Mouse (Mus musculus): ENCODE measurements around the gene Gpatch2. TPM values are rescaled to one million over a fixed set of nuclear protein-coding genes. Genes with fewer than 3 reads are reported as not detected.

Gene Gpatch2
- polyA plus RNA-seq, 1 experiment from 2014 or later = 29.1 TPM

DNA sequence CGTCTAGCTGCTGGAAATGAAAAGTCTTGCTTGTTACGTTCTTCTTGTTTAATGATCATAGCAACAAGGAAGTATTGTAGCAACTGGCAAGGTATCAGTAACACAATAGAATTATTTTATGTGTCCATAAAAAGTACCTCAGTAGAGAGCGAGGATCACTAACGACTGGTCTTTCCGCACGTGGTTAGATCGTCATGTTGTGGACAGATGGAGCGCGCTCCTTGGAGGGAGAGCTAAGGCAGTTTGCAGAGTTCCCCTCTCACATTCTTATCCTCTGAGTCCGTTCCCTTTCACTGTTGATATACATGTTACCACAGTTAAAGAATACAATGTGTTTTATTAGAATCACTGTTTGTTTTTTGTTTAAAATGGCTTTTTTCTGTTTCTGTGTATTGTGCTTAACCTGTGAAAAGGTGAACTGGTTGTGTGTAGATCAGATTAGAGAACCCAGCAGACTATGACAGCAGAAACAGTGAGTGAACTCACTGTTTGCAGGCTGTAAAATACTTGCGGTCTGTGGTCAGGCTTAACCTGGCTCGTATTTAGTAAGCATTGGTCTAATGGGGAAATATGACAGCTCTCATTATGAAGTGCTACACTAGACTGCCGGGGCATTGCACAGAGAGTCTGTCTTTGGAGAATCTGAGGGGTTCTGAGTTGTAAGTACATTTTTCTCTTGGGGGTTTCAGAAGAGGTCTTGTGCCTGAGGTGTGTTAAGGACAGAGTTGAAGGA lies 13.3 kb downstream of the Gpatch2 start:
- Histone ChIP-seq H3K9ac (replicated peaks) (no peak overlapping the region), H3K36me3 (peaks cover 24% of the 10 kb centered on the region), H3K4me2 (no peak overlapping the region), H3K27me3 (no peaks in the 10 kb centered on the region), H3K27ac (no peak overlapping the region), H3K4me3 (replicated peaks) (no peak overlapping the region), H3K9me3 (no peaks in the 10 kb centered on the region), H3K4me1 (replicated peaks) (peaks cover 8% of the 10 kb centered on the region; the same call in 1 of the 2 replicates)
- WGBS = 66% methylated on average over 13 of the region's 13 CpGs
- no peak for ATAC-seq (ENCODE audit: insufficient number of reproducible peaks, insufficient read depth, low FRiP score, low TSS enrichment, low read depth)

DNA sequence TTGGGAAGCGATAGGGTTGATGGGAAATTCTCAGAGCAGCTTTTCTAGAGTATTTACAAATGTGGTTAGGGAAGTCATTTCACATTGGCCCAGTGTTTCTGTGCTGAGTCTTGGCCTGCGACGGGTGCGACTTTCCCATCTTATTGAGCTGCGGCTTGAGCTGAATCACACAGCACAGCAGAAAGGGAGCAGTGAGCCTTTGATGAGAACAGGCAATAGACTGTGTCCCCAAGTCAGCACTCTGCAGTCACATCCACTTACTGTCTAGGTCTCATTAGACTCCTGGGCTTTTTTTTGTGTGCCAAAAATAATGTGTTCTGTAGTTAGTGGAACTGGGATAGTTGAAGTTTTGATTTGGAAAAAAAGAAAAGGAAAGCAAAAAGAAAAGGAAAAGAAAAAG lies 14.9 kb downstream of the Gpatch2 start:
- Histone ChIP-seq H3K9me3 (no peaks in the 10 kb centered on the region), H3K27ac (no peak overlapping the region), H3K36me3 (peaks cover 28% of the 10 kb centered on the region), H3K4me3 (replicated peaks) (no peak overlapping the region), H3K9ac (replicated peaks) (no peak overlapping the region), H3K27me3 (no peaks in the 10 kb centered on the region), H3K4me1 (replicated peaks) (peaks cover 8% of the 10 kb centered on the region; the same call in 1 of the 2 replicates), H3K4me2 (no peak overlapping the region)
- WGBS = 88% methylated on average over 5 of the region's 5 CpGs
- no peak for ATAC-seq (ENCODE audit: insufficient number of reproducible peaks, insufficient read depth, low FRiP score, low TSS enrichment, low read depth)

DNA sequence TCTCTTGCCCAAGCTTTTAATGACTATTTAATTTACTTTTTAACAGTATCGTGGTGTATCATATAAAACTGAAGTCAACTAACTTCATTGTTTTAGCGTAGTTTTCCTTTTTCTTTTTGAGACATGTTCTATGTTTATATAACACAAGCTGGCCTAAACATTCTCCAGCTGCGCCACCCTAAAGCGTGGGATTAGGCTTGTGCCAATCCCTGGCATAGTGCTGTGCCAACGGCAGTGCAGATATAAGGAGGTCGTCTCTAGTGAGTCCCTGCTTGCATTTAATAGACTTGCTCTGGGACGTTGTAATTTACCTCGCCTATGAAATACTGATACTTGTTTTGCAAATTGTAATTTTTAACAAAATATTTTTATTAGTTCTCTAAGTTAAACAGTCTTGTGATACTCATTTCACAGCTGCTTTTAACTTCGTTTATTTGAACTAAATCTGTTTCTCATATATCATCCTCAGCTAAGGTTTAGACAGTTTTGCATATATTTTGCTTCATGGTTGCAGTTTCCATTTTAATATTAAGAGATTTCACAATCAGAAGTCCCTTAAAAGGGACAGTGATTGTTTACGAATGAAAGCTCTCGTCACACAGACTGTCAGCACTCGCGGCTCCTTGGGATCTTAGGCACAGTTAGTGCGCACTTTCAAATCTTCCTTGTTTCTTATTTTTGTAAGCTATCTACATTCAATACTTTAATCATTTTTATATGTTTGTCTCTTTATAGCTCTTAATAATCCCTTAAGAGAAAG lies 17.1 kb downstream of the Gpatch2 start:
- H3K9ac ChIP-seq (replicated peaks) = no peak overlapping the region
- no peaks in the 10 kb centered on the region for H3K27me3 ChIP-seq
- H3K27ac ChIP-seq = no peak overlapping the region
- no peak overlapping the region for H3K4me2 ChIP-seq
- ATAC-seq (ENCODE audit: insufficient number of reproducible peaks, insufficient read depth, low FRiP score, low TSS enrichment, low read depth) = no peak
- peaks cover 8% of the 10 kb centered on the region; the same call in 1 of the 2 replicates for H3K4me1 ChIP-seq (replicated peaks)
- no peak overlapping the region for H3K4me3 ChIP-seq (replicated peaks)
- 79% methylated on average over 14 of the region's 14 CpGs for WGBS
- peaks cover 22% of the 10 kb centered on the region for H3K36me3 ChIP-seq
- H3K9me3 ChIP-seq = no peaks in the 10 kb centered on the region

DNA sequence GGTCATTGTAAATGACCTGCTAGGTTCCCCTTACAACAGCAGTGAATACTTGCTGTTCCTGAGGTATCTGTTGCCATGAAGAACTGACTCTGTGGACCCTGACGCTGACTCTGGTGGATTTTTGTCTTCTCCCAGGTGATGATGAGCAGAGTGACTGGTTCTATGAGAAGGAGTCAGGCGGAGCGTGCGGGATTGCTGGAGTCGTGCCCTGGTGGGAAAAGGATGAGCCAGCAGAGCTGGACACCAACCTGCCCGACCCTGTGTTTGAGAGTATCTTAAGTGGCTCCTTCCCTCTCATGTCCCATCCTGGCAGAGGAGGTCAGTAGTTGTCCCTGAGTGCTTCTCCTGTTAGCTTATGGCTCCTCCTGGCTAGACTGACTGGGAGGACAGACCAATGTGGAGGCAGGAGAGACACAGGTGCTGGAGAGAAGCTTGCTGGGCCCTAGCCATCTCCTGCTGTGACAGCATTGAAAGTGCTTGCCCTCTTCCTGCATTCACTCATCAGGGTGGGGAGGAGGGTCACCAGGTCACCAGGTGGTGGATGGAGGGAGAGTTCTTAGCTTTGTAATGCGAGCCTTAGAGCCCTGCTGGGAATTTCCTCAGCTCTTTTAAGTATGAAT lies 17.8 kb downstream of the Gpatch2 start:
- Histone ChIP-seq H3K27me3 (no peaks in the 10 kb centered on the region), H3K4me2 (no peak overlapping the region), H3K4me3 (replicated peaks) (no peak overlapping the region), H3K27ac (no peak overlapping the region), H3K9me3 (no peaks in the 10 kb centered on the region), H3K4me1 (replicated peaks) (peaks cover 6% of the 10 kb centered on the region; the same call in 1 of the 2 replicates), H3K9ac (replicated peaks) (no peak overlapping the region), H3K36me3 (peaks cover 29% of the 10 kb centered on the region)
- 60% methylated on average over 7 of the region's 7 CpGs for WGBS
- no peak for ATAC-seq (ENCODE audit: insufficient number of reproducible peaks, insufficient read depth, low FRiP score, low TSS enrichment, low read depth)

DNA sequence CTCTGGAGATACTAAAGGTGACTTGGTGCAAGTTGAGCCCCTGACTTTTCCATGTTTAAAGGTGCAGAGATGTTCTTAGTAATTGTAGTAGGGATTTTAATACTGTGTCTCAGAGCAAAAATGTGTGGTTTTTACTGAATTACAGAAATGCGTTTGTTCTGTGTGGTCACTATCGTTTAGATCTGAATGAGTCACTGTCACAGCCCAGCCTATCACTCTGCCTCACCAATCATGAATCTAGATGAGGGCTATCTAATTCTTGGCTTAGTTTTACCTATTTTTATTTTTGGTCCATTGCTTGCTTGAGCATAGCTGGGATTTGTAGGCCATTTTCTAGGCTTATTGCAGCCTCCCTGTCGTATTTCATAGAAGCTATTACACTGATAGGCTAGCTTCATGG lies 19.9 kb downstream of the Gpatch2 start:
- no peak overlapping the region for H3K27ac ChIP-seq
- H3K36me3 ChIP-seq = peaks cover 30% of the 10 kb centered on the region

DNA sequence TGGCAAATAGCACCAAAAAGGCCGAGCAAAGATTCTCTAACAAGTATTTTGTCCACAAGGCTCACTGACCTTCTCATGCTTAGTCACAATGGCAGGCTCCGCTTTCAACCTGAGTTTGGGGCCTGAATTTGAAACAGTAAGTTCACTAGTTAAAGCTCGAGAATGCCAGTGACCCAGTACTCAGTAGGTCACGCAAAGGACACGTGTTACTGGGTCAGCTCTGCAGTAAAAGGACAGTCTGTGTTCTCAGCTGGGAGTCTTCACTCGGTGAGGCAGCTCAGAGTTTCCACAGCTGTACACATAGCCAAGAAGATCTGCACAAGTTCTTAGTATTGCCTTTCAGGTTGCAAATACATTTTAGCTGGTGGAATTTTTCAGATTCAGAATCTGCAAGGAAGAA lies 21.0 kb downstream of the Gpatch2 start:
- Histone ChIP-seq H3K9me3 (no peaks in the 10 kb centered on the region), H3K27ac (no peak overlapping the region), H3K4me3 (replicated peaks) (no peak overlapping the region), H3K36me3 (peaks cover 30% of the 10 kb centered on the region), H3K4me1 (replicated peaks) (0 out of 2 replicates have a peak, but pooled peaks cover 6% of the 10 kb centered on the region), H3K4me2 (no peak overlapping the region), H3K27me3 (no peaks in the 10 kb centered on the region), H3K9ac (replicated peaks) (no peak overlapping the region)
- WGBS = 78% methylated on average over 6 of the region's 6 CpGs
- no peak for ATAC-seq (ENCODE audit: insufficient number of reproducible peaks, insufficient read depth, low FRiP score, low TSS enrichment, low read depth)

More for the DNA sequence above, 19.9 kb downstream of the Gpatch2 start:
- Histone ChIP-seq H3K4me3 (replicated peaks) (no peak overlapping the region), H3K27me3 (no peaks in the 10 kb centered on the region), H3K4me2 (no peak overlapping the region), H3K4me1 (replicated peaks) (0 out of 2 replicates have a peak, but pooled peaks cover 6% of the 10 kb centered on the region), H3K9ac (replicated peaks) (no peak overlapping the region), H3K9me3 (no peaks in the 10 kb centered on the region)
- ATAC-seq (ENCODE audit: insufficient number of reproducible peaks, insufficient read depth, low FRiP score, low TSS enrichment, low read depth) = no peak
- 97% methylated on average over 3 of the region's 3 CpGs for WGBS

DNA sequence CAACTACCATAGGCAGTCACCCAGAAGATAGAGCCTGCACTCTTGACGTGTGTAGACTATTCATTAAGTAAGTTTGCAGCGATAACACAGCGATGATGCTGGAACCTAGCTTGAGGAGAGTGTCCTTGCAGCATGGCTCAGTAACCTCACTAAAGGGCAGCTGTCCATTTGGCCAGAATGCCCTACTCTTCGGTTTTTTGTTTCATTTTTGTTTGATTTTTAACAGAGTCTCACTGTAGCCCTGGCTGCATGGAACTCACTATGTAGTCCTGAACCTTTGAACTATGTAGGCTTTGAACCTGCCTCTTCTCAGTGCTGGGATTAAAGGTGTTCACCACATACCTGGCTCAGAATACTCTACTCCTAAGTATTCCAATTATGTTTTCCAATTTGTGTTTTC lies 22.8 kb downstream of the Gpatch2 start:
- H3K9ac ChIP-seq (replicated peaks) = no peak overlapping the region
- no peaks in the 10 kb centered on the region for H3K9me3 ChIP-seq
- no peak overlapping the region for H3K4me2 ChIP-seq
- no peak for ATAC-seq (ENCODE audit: insufficient number of reproducible peaks, insufficient read depth, low FRiP score, low TSS enrichment, low read depth)
- 93% methylated on average over 4 of the region's 4 CpGs for WGBS
- no peak overlapping the region for H3K4me3 ChIP-seq (replicated peaks)
- H3K27me3 ChIP-seq = no peaks in the 10 kb centered on the region
- peaks cover 25% of the 10 kb centered on the region for H3K36me3 ChIP-seq
- 0 out of 2 replicates have a peak, but pooled peaks cover 4% of the 10 kb centered on the region for H3K4me1 ChIP-seq (replicated peaks)
- no peak overlapping the region for H3K27ac ChIP-seq

DNA sequence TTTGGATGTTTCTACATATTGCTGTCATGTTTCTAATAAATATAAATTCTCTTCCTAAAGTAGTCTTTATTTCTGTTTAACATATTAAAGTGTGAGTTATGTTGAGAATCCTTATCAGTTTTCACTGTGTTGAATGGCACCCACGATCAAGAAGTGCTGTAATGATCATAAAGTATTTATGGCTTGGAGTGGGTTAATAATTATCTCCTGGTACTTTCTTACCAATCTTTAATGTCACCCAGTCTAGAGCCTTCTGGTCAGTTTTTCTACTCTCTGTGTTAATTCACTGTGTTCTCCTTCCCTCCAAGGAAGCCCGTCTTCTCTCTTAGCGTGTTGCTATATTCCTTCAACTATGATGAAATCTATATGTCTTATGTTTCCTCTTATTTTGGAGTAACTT lies 25.0 kb downstream of the Gpatch2 start:
- Histone ChIP-seq H3K27me3 (no peaks in the 10 kb centered on the region), H3K27ac (no peak overlapping the region), H3K4me1 (replicated peaks) (no peaks in the 10 kb centered on the region), H3K4me2 (no peak overlapping the region), H3K36me3 (peaks cover 16% of the 10 kb centered on the region; the same call in 1 of the 2 replicates), H3K9me3 (no peaks in the 10 kb centered on the region), H3K9ac (replicated peaks) (no peak overlapping the region), H3K4me3 (replicated peaks) (no peak overlapping the region)
- 94% methylated on average over 3 of the region's 3 CpGs for WGBS
- no peak for ATAC-seq (ENCODE audit: insufficient number of reproducible peaks, insufficient read depth, low FRiP score, low TSS enrichment, low read depth)

DNA sequence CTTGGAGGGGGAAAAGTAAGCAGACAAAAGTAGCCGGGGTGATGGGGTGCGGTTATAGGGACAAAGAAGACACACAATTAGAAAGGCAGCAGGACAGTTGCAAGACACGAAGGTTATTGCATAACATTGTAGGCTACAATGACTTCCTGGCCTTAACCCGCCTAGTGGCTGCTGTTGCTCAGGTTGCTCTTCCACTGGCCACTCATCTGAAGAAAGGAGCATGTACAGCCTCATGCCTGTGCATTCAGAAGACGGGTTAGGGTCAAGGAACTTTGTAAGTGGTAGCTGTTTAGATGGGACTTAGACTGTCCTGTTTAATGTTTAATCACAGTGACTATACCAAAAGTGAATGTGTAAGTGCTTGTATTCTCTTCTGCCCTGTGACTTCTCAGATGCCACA lies 26.0 kb downstream of the Gpatch2 start:
- Histone ChIP-seq H3K27ac (no peak overlapping the region), H3K4me2 (no peak overlapping the region), H3K4me3 (replicated peaks) (no peak overlapping the region), H3K27me3 (no peaks in the 10 kb centered on the region), H3K36me3 (peaks cover 13% of the 10 kb centered on the region; the same call in 1 of the 2 replicates), H3K4me1 (replicated peaks) (no peaks in the 10 kb centered on the region), H3K9ac (replicated peaks) (no peak overlapping the region), H3K9me3 (no peaks in the 10 kb centered on the region)
- 94% methylated on average over 5 of the region's 5 CpGs for WGBS
- ATAC-seq (ENCODE audit: insufficient number of reproducible peaks, insufficient read depth, low FRiP score, low TSS enrichment, low read depth) = no peak

DNA sequence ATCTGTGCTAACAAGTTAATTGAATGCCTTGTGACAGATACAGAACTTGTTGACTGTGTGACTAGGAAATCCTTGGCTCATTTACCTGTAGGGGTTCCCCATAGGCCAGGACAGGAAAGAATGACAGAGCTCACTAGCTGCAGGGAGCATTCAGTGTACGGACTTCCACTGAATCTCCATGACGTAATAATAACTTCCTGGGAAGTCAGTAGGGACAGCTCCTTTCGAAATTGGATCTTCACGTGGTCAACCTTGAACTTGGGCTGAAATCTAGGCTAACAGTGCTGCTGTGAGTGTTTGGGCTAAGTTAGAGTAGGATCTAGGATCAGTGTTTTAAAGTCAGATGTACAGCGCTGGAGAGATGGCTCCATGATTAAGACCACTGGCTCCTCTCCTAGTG lies 29.4 kb downstream of the Gpatch2 start:
- 80% methylated on average over 5 of the region's 5 CpGs for WGBS
- H3K36me3 ChIP-seq = no peaks in the 10 kb centered on the region
- ATAC-seq (ENCODE audit: insufficient number of reproducible peaks, insufficient read depth, low FRiP score, low TSS enrichment, low read depth) = no peak
- no peak overlapping the region for H3K9ac ChIP-seq (replicated peaks)
- H3K4me2 ChIP-seq = no peak overlapping the region
- no peaks in the 10 kb centered on the region for H3K9me3 ChIP-seq
- no peak overlapping the region for H3K4me3 ChIP-seq (replicated peaks)
- no peaks in the 10 kb centered on the region for H3K27me3 ChIP-seq
- H3K4me1 ChIP-seq (replicated peaks) = no peaks in the 10 kb centered on the region
- no peak overlapping the region for H3K27ac ChIP-seq

DNA sequence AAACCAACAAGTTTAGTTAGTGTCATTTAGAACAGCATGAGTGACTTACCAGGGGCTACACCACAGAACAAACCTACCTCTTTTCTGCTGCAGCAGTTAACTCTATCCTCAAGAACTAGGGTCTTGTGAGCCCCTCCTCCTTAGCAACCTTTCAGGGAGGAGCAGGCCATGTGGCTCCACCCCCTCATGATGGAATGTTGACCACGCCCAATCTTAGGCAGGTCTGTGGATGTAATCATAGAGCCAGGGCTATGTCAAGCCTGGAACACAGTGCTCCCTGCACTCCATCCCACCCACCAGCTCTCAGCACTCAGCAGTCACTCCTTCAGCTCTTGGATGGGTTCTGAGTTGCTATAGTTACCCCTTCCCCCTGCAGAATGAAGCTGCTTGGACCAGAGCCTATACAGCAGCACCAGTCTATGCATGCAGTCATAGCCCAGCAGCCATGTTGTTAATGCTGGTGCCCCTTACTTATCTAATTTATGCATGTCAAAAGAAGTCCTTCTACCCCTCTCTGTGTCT lies 35.5 kb downstream of the Gpatch2 start:
- no peaks in the 10 kb centered on the region for H3K9me3 ChIP-seq
- no peak overlapping the region for H3K9ac ChIP-seq (replicated peaks)
- no peak overlapping the region for H3K4me2 ChIP-seq
- H3K4me1 ChIP-seq (replicated peaks) = no peaks in the 10 kb centered on the region
- WGBS = 87% methylated on average over 1 of the region's 1 CpGs
- H3K27me3 ChIP-seq = no peaks in the 10 kb centered on the region
- ATAC-seq (ENCODE audit: insufficient number of reproducible peaks, insufficient read depth, low FRiP score, low TSS enrichment, low read depth) = no peak
- no peak overlapping the region for H3K27ac ChIP-seq
- H3K36me3 ChIP-seq = no peaks in the 10 kb centered on the region
- H3K4me3 ChIP-seq (replicated peaks) = no peak overlapping the region

Measured in limb, embryonic 12.5 days (tissue).